ENCODE assay signal across 8 mouse cellular contexts in the genomic region with DNA sequence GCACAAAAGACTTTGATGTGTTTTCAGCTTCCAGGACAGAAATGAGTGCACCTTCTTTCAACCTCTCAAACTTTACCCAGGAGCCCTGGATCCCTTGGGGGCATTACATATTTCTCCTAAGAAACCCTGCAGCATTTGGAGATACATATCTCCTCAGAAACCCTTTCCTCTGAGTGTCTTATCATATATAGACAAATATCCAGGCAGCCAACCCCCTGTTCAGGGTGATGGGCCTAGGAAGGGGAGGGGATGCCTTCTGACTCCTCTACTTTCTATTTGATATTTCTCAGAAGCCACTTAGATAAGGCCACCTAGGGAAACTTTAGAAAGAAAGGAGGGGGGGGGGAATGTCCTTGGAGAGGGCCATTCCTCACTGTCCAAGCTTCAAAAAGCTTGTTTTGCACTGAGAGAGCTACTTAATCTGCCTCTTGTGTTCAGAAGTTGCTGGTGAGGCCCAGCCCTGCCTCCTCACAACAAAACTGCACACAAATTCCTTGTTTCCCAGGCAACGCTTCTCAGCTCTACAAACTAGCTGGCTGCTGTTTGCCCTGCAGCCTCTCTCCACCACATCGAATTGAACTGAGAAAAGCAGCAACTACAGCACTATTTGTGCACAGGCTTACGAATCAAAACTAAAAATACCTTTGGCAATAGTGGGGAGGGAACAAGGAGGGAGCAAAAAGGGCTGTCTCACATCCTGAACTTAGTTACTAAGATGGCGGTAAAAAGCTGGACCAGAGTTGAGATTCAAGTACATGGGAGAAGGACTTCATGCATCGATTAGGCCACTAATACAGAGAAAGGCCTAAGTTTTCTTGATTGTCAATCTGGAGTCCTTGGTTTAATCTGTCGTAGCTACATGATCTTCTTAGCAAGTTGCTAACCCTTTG. TPM values are rescaled to one million over a fixed set of nuclear protein-coding genes. Genes with fewer than 3 reads are reported as not detected.
A peak's percentile ranks its signal among the peaks of the same experiment; 100 is the strongest.
DNase-seq lines count a peak whose midpoint lies in the region; ATAC-seq and TF ChIP-seq lines count a peak whose summit lies in the region.

No protein-coding gene starts in this region.

- TF ChIP-seq POLR2A in kidney, adult 2 months (IDR thresholded peaks at IDR 0.05; ENCODE audit: low read depth, low read length): no peak

- peaks cover 4% of the 10 kb centered on the region; the same call in 1 of the 2 replicates for H3K4me1 ChIP-seq in kidney, adult 2 months (ENCODE audit: control insufficient read depth, insufficient read depth, low read length)
- H3K4me1 ChIP-seq in forebrain, embryonic 15.5 days: peaks cover 19% of the 10 kb centered on the region
- H3K4me1 ChIP-seq in lung, embryonic 16.5 days (replicated peaks; ENCODE audit: control insufficient read depth, insufficient read depth, low read length): peaks cover 9% of the 10 kb centered on the region; the same call in 1 of the 2 replicates
- peaks cover 10% of the 10 kb centered on the region for H3K4me1 ChIP-seq in liver, embryonic 12.5 days

- no peaks in the 10 kb centered on the region for H3K27me3 ChIP-seq in kidney, adult 2 months (replicated peaks; ENCODE audit: control insufficient read depth, insufficient read depth, low read length)
- H3K27me3 ChIP-seq in forebrain, embryonic 15.5 days: no peaks in the 10 kb centered on the region
- no peaks in the 10 kb centered on the region for H3K27me3 ChIP-seq in lung, embryonic 16.5 days (ENCODE audit: control insufficient read depth, insufficient read depth, low read depth, low read length)
- no peaks in the 10 kb centered on the region for H3K27me3 ChIP-seq in liver, embryonic 12.5 days (replicated peaks)

- ATAC-seq in forebrain, embryonic 15.5 days (replicated peaks): peak; percentile 89
- peak; percentile 87 for ATAC-seq in lung, embryonic 16.5 days (ENCODE audit: low read depth)
- no peak for ATAC-seq in liver, embryonic 12.5 days

- 54% methylated on average over 6 of the region's 6 CpGs for WGBS in kidney, adult 2 months
- 6% methylated on average over 6 of the region's 6 CpGs for WGBS in forebrain, embryonic 15.5 days
- 38% methylated on average over 6 of the region's 6 CpGs for WGBS in lung, embryonic 16.5 days
- WGBS in liver, embryonic 12.5 days (ENCODE audit: insufficient replicate concordance): 64% methylated on average over 6 of the region's 6 CpGs

- H3K36me3 ChIP-seq in kidney, adult 2 months (ENCODE audit: control insufficient read depth, insufficient read depth, low read length): no peaks in the 10 kb centered on the region
- H3K36me3 ChIP-seq in forebrain, embryonic 15.5 days: no peaks in the 10 kb centered on the region
- no peaks in the 10 kb centered on the region for H3K36me3 ChIP-seq in lung, embryonic 16.5 days (ENCODE audit: control insufficient read depth, insufficient read depth, low read length)
- no peaks in the 10 kb centered on the region for H3K36me3 ChIP-seq in liver, embryonic 12.5 days

- DNase-seq in kidney, adult 2 months: peak; percentile 34
- no peak for DNase-seq in kidney, adult 18-20 months
- peak; percentile 47 for DNase-seq in kidney, postnatal 14 days
- peak; percentile 86 for DNase-seq in right cerebral cortex, adult 18-20 months
- no peak for DNase-seq in spleen, postnatal 10 days (ENCODE audit: low spot score in 2 of 2)

- H3K27ac ChIP-seq in kidney, adult 2 months (ENCODE audit: insufficient read depth, low read depth, low read length): peak overlapping the region; percentile 47; the same call in 1 of the 2 replicates
- peak overlapping the region; percentile 78 for H3K27ac ChIP-seq in forebrain, embryonic 15.5 days (replicated peaks)
- H3K27ac ChIP-seq in lung, embryonic 16.5 days (ENCODE audit: low read length): peak overlapping the region; percentile 74
- no peak overlapping the region for H3K27ac ChIP-seq in liver, embryonic 12.5 days

- no peak overlapping the region for H3K4me2 ChIP-seq in forebrain, embryonic 15.5 days (replicated peaks)
- 0 out of 2 replicates have a peak overlapping the region, but pooled peaks have one; percentile 6 for H3K4me2 ChIP-seq in lung, embryonic 16.5 days (ENCODE audit: low read depth, low read length)
- no peak overlapping the region for H3K4me2 ChIP-seq in liver, embryonic 12.5 days

- no peak for TF ChIP-seq CTCF in kidney, adult 2 months (conservative IDR thresholded peaks at IDR 0.05; ENCODE audit: insufficient read depth, insufficient read length, low read depth, low read length)

- no peak overlapping the region for H3K9ac ChIP-seq in forebrain, embryonic 15.5 days (replicated peaks)
- H3K9ac ChIP-seq in lung, embryonic 16.5 days (ENCODE audit: low read length): no peak overlapping the region
- H3K9ac ChIP-seq in liver, embryonic 12.5 days: no peak overlapping the region

- no peaks in the 10 kb centered on the region for H3K9me3 ChIP-seq in forebrain, embryonic 15.5 days
- no peaks in the 10 kb centered on the region for H3K9me3 ChIP-seq in lung, embryonic 16.5 days (ENCODE audit: control insufficient read depth, low read length)
- H3K9me3 ChIP-seq in liver, embryonic 12.5 days (replicated peaks): no peaks in the 10 kb centered on the region

- H3K4me3 ChIP-seq in kidney, adult 2 months (ENCODE audit: insufficient read depth, low read depth, low read length): no peak overlapping the region
- no peak overlapping the region for H3K4me3 ChIP-seq in forebrain, embryonic 15.5 days
- no peak overlapping the region for H3K4me3 ChIP-seq in lung, embryonic 16.5 days (ENCODE audit: low read length)
- H3K4me3 ChIP-seq in liver, embryonic 12.5 days: no peak overlapping the region

RNA-seq across cellular contexts. Expression of gene Hepacam, which starts 7.6 kb away (rescaled TPM):
- polyA plus RNA-seq in kidney, adult 2 months (2012; rRNA removed): 0.03 and 0.09 TPM in 2 replicates
- polyA plus RNA-seq in forebrain, embryonic 15.5 days (2015; fragmentation: Nextera tagmentation; extraction: Ambion mirVana): 3.4 and 4.9 TPM in 2 replicates
- 0.35 and 0.40 TPM in 2 replicates for polyA plus RNA-seq in lung, embryonic 16.5 days (2015; fragmentation: Nextera tagmentation; extraction: Ambion mirVana)
- 0.05 TPM in 1 of 2 replicates, not detected in the other for polyA plus RNA-seq in liver, embryonic 12.5 days (2016; fragmentation: Nextera tagmentation; extraction: Ambion mirVana)

RNA-seq across cellular contexts. Expression of gene Ccdc15, which starts 11.3 kb away (rescaled TPM):
- polyA plus RNA-seq in kidney, adult 2 months (2012; rRNA removed): 0.64 TPM in 2 replicates
- 8.9 and 9.0 TPM in 2 replicates for polyA plus RNA-seq in forebrain, embryonic 15.5 days (2015; fragmentation: Nextera tagmentation; extraction: Ambion mirVana)
- polyA plus RNA-seq in lung, embryonic 16.5 days (2015; fragmentation: Nextera tagmentation; extraction: Ambion mirVana): 7.6 TPM in 2 replicates
- polyA plus RNA-seq in liver, embryonic 12.5 days (2016; fragmentation: Nextera tagmentation; extraction: Ambion mirVana): 5.6 and 6.9 TPM in 2 replicates

RNA-seq across cellular contexts. Expression of gene Robo4, which starts 42.1 kb away (rescaled TPM):
- 25.4 and 27.6 TPM in 2 replicates for polyA plus RNA-seq in kidney, adult 2 months (2012; rRNA removed)
- polyA plus RNA-seq in forebrain, embryonic 15.5 days (2015; fragmentation: Nextera tagmentation; extraction: Ambion mirVana): 3.3 and 4.2 TPM in 2 replicates
- polyA plus RNA-seq in lung, embryonic 16.5 days (2015; fragmentation: Nextera tagmentation; extraction: Ambion mirVana): 24.7 and 29.8 TPM in 2 replicates
- 4.4 and 5.1 TPM in 2 replicates for polyA plus RNA-seq in liver, embryonic 12.5 days (2016; fragmentation: Nextera tagmentation; extraction: Ambion mirVana)

Comparison
In these comparisons a context has a peak if more than half of its experiments do, and no peak if none do; other contexts are left out.
1. DNase-seq: peak in kidney, adult 2 months (single experiment), kidney, postnatal 14 days (single experiment) and right cerebral cortex, adult 18-20 months (single experiment); none in kidney, adult 18-20 months (single experiment) and spleen, postnatal 10 days (0 of 2).